Mouse (Mus musculus): ENCODE measurements around the gene Snn. TPM values are rescaled to one million over a fixed set of nuclear protein-coding genes. Genes with fewer than 3 reads are reported as not detected.

Snn gene
- polyA plus RNA-seq (2014; fragmentation: Illumina TruSeq; extraction: RNeasy Lipid Tissue Mini Kit (QIAGEN cat#74804)), result 18.6 TPM

DNA sequence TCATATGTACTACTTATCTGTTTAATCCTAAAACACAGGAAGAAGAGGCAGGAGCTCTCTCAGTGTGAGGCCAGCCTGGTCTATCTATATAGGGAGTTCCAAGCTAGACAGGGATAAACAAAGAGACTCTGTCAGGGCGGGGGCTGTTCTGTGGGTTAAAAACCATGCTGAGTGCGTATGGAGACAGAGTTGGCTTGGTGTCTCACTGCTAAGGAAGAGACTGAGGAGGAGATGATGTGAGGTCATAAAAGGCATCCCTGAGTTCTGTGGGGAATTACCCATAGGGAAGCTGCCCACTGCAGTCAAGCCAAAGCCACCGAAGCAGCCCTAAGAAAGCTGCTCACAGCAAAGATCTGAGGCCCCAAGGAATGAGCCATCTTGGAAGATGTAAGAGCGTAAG, at the start of gene Snn:
Gene Snn, plus strand, starts transcription at position 301 of the 400 bp plus-strand sequence.

DNA sequence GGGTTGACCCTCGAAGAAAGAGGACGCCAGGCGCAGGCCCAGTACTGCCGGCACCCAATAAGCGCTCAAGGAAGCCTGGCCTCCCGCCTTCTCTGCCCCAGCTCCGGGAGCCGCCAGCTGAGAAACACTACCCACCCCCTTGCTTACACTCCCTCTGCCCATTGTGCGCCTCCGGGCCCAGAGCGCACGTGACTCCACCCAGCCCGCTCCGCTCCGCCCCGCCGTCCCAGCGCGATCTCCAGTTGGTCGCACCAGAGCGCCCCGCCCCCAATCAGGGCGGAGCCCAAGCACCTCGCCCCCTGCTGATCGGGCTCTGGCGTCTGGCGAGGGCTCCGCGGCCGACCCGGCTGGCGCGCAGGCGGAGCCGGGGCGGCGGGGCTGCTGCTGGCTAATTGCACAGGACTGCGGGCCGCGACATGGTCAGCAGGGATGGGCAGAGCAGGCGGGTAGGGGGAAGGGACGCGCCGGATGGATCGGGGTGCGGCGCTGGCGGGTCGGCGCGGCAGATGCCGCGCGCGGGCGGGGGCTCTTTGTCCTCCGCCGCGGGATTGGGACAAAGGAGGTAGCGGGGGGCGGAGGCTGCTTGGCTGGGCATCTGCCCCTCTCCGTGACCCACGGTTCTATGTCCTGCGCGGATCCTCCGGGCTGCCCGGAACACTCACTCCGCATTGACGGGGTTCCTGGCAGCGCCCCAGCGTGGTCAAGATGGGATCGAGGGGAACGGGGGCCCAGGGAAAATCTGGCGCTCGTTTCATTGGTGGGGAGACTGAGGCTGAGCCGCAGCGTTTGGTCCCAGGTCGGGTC, 5.5 kb downstream of the Snn start, which contains the start of gene Litaf:
Gene Litaf, minus strand, starts transcription at position 129 of the 804 bp plus-strand sequence.

Other genes with a start within 250 kb of the Snn start
- not detected for gene Gm11172, start 248.0 kb upstream of the Snn start, polyA plus RNA-seq (2014; fragmentation: Illumina TruSeq; extraction: RNeasy Lipid Tissue Mini Kit (QIAGEN cat#74804))
- gene Rmi2, start 225.9 kb upstream of the Snn start, polyA plus RNA-seq (2014; fragmentation: Illumina TruSeq; extraction: RNeasy Lipid Tissue Mini Kit (QIAGEN cat#74804)), result 1.00 TPM
- gene Litaf, start 5.2 kb downstream of the Snn start, polyA plus RNA-seq (2014; fragmentation: Illumina TruSeq; extraction: RNeasy Lipid Tissue Mini Kit (QIAGEN cat#74804)), result 55.6 TPM
- gene Txndc11, start 73.7 kb downstream of the Snn start, polyA plus RNA-seq (2014; fragmentation: Illumina TruSeq; extraction: RNeasy Lipid Tissue Mini Kit (QIAGEN cat#74804)), result 27.9 TPM
- 137 TPM for gene Zc3h7a, start 115.4 kb downstream of the Snn start, polyA plus RNA-seq (2014; fragmentation: Illumina TruSeq; extraction: RNeasy Lipid Tissue Mini Kit (QIAGEN cat#74804))
- gene Rsl1d1, start 142.4 kb downstream of the Snn start, polyA plus RNA-seq (2014; fragmentation: Illumina TruSeq; extraction: RNeasy Lipid Tissue Mini Kit (QIAGEN cat#74804)), result 375 TPM
- 586 TPM for gene Gspt1, start 193.4 kb downstream of the Snn start, polyA plus RNA-seq (2014; fragmentation: Illumina TruSeq; extraction: RNeasy Lipid Tissue Mini Kit (QIAGEN cat#74804))

Measured in ovary, adult 10 weeks (tissue).